Mouse (Mus musculus): Measurements from ENCODE around the gene Vmn1r197.
"Not testable (repeated sequence)": the region's sequence is repeated elsewhere in the genome, so short reads cannot be mapped to it uniquely, and the experiment has no call there.

The Vmn1r197 gene

GRCm38 (mm10) chr13:22324289-22324688 lies at the start of gene Vmn1r197:
Vmn1r197 (plus strand) TSS chr13:22324589.
- no peak for DNase-seq (ENCODE audit: low spot score)

GRCm38 (mm10) chr13:22284578-22284977 lies 39.8 kb upstream of the Vmn1r197 start:
- no peak for DNase-seq (ENCODE audit: low spot score)

- no peak for DNase-seq (ENCODE audit: low spot score)
Observed at GRCm38 (mm10) chr13:22289620-22290019, 34.8 kb upstream of the Vmn1r197 start, which contains the start of gene Vmn1r196. Vmn1r196 (plus strand) TSS chr13:22289920.

GRCm38 (mm10) chr13:22308075-22308474 lies 16.3 kb upstream of the Vmn1r197 start:
- not testable (repeated sequence) for DNase-seq (ENCODE audit: low spot score)

GRCm38 (mm10) chr13:22315361-22315760 lies 9.0 kb upstream of the Vmn1r197 start:
- no peak for DNase-seq (ENCODE audit: low spot score)

GRCm38 (mm10) chr13:22317366-22317765 lies 7.0 kb upstream of the Vmn1r197 start:
- no peak for DNase-seq (ENCODE audit: low spot score)

GRCm38 (mm10) chr13:22320091-22320490 lies 4.3 kb upstream of the Vmn1r197 start:
- DNase-seq (ENCODE audit: low spot score): no peak

- DNase-seq (ENCODE audit: low spot score): no peak
Observed at GRCm38 (mm10) chr13:22333269-22333668, 8.9 kb downstream of the Vmn1r197 start.

GRCm38 (mm10) chr13:22335565-22335964 lies 11.2 kb downstream of the Vmn1r197 start:
- no peak for DNase-seq (ENCODE audit: low spot score)

GRCm38 (mm10) chr13:22350064-22350463 lies 25.7 kb downstream of the Vmn1r197 start, which contains the start of gene Vmn1r198:
Vmn1r198 (plus strand) TSS chr13:22350364.
- DNase-seq (ENCODE audit: low spot score): no peak

GRCm38 (mm10) chr13:22350813-22351212 lies 26.4 kb downstream of the Vmn1r197 start:
- no peak for DNase-seq (ENCODE audit: low spot score)

- DNase-seq (ENCODE audit: low spot score): no peak
Observed at GRCm38 (mm10) chr13:22379518-22379917, 55.1 kb downstream of the Vmn1r197 start, which contains the start of gene Vmn1r199. Vmn1r199 (plus strand) TSS chr13:22379818.

GRCm38 (mm10) chr13:22381128-22381527 lies 56.7 kb downstream of the Vmn1r197 start:
- DNase-seq (ENCODE audit: low spot score): not testable (repeated sequence)

Measured in spleen, adult 12 weeks (tissue).